Mouse (Mus musculus) megakaryocyte-erythroid progenitor cell, adult 5-6 weeks (primary cell): ENCODE results near the gene Dct. TPM values are rescaled to one million over a fixed set of nuclear protein-coding genes. Genes with fewer than 3 reads are reported as not detected.
A peak's percentile ranks its signal among the peaks of the same experiment; 100 is the strongest.

Source experiments
- ATAC-seq: replicated peaks from 2 replicates; pipeline ENCODE4 v1.8.0; 2016; ENCODE audit warnings: mild to moderate bottlenecking, inconsistent platforms; ENCODE audit not compliant: severe bottlenecking, poor library complexity, low FRiP score, low TSS enrichment
- total RNA-seq, 2 experiments: library from RNA; stranded (forward) in 1 of 2; stranded (reverse) in 1 of 2; fragments of 200-1000, 215-1000 nt in 1 of 2; fragments of >200 nt in 1 of 2; fragmentation: Nextera tagmentation in 1 of 2; gene quantifications; 2 replicates each; pipeline ENCODE4 v1.2.3; 2014 to 2017

Dct gene
- total RNA-seq, 2 experiments from 2014 or later: 0.33 TPM; not detected in 1

DNA sequence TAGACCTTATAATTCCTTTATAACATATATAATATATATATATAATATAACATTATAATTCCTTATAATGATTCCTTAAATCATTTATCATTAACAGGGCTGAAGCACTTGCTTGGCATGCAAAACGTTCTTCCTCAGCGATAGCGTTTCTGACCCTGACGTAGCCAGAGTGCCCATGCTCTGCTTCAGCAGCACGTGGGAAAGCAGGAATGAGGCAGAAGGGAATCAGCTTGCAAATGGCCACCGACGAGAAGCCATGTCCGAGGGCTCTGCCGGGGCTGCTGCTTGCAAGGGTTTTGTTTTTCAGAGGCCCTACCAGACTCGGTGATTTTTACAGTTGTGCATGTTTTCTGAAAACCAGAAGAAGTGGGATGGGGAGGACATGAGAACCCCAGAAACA, 1.6 kb downstream of the Dct start:
- ATAC-seq: no peak

DNA sequence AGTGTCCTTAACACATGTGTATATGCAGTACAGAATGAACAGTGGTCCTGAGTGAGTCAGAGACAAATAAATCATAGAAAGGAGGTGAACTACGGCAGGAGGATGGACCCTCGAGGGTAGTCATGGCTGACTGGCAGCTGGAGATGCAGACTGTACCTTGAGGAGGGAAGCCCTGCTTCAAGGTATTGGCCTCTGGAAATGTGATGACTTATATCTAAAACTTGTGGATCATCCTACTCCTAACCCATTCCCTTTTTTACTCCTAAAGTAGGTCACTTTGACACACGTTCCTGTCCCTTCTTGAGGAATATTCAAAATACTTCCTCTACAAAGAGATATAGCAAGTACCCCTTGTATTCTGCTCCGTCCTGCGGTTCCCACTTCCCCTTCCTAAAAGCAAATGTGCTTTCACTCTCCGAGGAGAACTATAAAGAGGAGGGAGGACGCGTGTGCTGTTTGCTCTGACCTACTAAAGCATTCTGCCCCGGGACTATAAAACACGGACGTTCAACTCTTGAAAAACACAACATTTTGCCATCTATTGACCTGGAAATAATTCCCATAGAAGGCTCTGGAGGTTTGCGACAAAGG, 2.3 kb downstream of the Dct start:
- ATAC-seq: no peak

DNA sequence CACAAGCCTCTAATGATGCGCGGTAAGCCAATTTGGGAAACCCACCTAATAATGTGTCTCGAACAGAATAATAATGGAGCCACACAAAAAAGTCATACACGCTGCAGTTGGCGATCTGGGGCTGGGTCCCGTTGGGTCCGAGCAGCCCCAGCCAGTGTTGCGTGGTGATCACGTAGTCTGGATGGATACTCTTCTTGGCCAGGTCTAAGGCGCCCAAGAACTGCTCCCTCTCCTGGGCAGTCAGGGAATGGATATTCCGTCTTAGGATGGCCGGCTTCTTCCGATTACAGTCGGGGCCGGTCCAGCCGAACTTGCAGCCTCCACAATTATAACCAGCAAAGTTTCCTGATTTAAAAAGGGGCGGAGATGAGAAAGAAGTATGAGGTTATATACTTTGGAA, 9.1 kb downstream of the Dct start:
- ATAC-seq: no peak

DNA sequence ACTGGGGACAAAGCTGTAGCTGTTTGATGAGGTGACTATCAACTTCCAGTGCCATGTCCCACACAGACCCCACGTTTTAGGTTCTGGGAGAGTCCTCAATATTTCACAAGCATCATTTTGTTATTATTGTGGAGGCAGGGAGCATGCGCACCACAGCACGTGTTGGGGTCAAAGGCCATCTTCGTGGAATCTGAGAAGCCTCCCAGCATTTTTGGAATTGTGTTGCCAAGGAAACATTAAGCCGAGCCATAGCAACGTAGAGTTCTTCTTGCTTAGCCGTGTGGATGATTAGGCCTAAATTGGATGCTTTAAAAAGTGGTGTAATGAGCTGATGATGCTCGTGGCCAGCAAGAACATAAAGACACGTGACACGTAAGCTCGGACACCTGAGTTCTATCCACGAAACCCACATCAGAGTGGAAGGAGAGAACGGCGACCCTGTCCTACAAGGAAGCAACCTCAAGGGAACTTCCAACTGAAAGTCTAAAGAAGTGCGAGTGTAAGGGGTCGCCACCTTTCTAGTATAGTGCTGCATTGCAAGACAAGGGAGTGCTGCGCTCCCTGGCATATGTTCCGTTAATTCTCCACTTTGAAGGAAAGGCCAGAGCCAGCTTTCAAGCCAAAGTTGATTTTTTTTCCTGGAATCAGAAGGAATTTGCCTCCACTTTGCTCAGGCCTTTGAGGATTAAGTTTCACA, 9.8 kb downstream of the Dct start:
- ATAC-seq: no peak

DNA sequence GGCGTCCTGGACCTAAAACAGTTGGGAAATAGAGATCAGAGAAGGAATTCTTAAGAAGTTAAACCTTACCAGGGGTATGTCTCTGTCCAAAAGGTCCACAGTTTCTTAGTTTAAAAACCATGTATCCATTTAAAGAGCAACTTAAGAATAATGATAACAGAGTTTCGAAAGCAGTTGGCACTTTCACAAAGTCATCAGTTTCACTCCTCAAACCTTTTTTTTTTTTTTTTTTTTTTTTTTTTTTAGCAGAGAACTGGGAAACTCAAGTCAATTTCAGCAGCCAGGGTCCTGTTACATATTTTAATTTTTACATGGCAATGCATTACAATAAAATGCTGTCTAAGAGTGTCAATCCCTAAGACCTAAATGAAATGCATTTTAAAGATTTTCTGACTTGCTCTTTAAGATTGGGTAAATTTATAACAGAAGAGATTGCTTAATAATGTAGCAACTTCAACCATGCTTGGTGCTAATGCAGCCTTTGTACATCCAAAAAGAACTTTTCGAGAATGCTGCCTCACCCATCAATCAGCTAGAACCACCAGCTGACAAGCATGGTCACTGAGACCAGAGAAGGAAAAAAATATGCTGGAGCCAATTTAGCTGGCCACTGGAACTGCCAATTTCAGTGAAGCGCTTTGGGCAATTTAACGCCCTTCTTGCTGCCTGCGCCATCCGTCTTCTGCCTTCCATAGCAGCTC, 11.3 kb downstream of the Dct start:
- ATAC-seq: no peak

DNA sequence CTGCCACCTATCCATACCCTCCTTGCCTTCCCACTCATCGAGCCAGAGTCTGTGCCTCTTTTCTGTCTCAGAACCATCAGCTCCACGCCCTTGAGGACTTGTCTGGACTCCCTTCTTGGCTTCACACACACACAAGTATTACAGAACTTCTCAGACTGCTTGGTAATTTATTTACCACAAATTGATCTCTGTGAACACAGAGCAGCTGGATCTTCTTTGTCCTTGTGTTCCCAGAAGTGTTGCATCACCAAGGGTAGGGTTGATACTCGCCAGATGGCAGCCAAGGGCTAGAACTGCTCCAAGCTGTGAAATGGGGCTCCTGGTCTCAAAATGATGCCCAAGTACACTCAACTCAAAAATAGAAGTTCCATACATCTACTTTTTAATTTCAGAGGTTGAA, 13.0 kb downstream of the Dct start:
- no peak for ATAC-seq

DNA sequence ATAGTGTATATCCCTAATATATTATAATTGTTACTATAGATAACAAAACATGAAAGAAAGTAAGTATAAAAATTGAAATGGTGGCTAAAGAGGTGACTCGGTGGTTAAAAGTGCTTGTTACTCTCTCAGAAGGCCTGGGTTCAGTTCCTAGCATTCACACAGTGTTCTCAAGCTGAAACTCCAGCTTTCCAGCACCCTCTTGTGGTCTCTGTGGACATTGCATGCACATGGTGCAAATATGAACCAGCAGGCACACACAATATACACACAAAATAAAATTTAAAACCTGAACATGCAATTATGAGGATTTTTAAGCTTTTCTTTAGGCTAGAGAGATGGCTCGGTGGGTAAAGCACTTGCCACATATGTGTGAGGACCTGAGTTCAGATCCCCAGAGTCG, 24.5 kb downstream of the Dct start:
- ATAC-seq: peak; percentile 61; the same call in 1 of the 2 replicates

DNA sequence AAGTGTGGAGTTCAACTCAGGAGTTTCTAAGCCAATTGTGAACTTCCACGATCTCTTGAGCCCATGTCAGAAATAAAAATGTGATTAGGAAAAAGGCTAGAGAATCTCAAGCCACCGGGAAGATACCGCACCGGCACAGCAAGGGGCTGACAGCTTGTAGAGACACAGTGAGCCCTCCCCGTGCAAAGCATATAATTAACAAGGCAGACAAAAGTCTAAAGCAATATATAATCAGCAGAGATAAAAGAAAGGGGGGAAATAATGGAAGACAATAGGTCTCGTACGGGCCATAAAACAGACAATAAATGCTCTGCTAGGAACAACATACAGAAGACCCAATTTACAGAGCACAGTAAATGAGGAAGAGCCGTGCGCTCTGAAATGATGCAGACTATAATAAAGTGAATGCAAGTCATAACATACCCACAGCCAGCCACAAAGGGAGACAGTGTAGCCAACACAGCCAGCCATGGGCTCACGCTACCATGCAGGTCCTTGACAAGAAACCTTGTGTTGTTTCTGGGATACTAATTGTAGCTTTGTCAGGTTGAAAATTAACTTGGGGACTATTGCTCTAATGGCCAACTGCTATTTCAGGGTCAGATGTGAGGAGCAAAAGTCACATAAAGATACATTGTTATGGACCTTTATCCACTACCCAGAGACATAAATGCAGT, 30.0 kb downstream of the Dct start:
- ATAC-seq: no peak

DNA sequence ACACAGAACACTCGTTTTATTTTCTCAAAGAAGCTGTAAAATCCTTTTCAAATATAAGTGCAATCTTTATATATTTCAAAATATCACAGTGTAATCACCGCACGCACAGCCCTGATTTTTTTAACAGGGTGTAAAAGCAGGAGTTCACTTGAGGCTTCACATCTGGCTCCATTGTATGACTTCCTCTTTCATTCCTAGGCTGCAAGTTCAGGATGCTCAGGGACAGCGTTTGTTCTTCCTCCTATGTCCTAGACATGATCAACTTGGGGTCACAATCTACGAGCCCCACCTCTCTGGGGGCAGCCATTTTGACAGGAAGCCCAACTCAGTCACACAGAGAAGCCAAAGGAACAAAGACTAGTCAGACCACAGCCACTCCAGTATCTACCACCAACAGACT, 32.7 kb downstream of the Dct start:
- 0 out of 2 replicates have a peak, but pooled peaks have one; percentile 4 for ATAC-seq

DNA sequence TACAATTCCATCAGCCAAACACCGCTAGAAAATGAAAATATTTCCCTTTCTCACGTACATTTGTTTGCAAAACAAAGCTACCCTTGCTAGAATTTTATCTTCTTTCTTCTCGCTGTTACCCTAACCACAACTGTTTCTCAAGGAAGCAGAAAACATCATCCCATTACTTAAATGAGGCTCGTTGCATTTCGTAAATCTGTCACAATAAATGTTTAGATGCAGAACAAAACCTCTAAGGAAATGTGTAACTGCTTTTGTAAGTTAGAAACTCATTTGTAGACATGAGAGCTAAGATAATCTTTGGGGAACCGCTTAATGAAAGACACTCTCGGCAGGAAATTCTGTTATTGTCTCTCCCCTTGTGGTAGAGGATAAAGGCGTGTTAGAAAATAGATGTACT, 38.8 kb downstream of the Dct start:
- no peak for ATAC-seq

DNA sequence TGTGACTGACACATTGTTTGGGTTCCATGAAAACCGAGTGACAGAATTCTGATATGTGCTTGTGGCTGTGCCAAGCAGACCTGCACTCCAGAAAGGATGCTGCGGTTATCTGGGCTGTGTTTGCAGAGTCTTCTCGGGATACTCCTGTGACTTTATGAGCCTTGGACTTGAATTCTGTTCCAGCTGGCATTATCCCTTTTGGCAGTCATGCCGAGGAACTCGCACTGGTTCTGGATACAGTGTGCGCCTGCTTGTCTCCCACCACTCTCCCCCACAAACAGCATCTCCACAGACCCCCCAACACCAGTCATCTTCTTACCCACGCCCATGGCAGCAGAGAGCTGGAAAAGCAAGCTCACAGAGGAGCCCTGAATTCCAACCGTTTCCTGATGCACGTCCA, 42.5 kb downstream of the Dct start:
- ATAC-seq: no peak

DNA sequence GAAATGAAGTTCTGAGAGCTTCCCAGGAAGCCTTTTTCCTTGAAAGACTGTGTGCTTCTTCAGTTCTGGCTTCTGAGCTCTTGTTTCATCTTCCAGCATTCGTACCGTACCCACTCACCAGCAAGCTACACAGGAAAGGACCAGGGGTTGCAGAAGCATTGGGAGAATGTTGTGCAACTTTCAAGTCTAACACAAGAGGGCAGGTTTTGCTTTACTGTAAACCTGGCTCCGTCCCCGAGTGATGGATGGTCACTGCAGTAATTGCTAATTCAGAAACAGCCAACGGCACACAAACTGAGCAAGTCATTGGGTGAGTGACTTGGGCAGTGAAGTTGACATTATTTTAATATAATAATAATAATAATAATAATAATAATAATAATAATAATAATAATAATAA, 46.3 kb downstream of the Dct start:
- ATAC-seq: peak; percentile 77

DNA sequence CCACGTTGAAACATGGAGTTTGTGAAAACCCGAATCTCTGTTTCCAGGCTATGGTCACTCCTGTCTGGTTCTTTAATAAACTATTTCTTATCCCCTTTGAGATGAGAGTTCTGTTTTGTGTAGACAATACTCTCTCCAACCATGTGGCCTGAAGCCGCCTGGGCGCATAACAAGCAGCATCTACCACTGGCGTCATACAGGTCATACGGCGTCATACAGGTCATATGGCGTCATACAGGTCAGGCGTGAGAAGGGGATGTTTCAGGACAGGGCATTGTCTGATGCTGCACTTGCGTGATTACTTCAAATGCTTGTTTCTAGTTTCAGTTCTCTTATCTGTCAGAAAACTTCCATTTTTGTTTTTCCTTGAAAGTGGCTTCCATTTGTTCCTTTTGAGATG, 47.6 kb downstream of the Dct start:
- ATAC-seq: no peak

DNA sequence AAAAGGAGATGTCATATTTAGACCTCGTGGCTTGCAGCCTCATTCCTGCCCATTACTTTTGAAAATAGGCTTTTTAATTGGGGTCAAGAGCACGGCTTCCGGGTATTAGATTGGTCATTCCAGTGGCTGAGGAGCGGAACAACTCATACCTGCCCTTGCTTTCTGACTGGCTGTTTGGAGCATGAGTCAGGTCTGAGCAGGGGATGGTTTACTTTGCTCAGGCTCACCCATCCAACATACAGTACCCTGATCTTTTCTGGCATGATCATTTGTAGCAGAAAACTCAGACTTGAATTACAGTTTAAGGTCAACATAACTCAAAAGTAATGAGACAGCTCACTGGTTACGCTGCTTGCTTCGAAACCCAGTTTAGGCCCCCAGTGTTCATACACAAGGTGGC, 58.2 kb downstream of the Dct start:
- no peak for ATAC-seq

DNA sequence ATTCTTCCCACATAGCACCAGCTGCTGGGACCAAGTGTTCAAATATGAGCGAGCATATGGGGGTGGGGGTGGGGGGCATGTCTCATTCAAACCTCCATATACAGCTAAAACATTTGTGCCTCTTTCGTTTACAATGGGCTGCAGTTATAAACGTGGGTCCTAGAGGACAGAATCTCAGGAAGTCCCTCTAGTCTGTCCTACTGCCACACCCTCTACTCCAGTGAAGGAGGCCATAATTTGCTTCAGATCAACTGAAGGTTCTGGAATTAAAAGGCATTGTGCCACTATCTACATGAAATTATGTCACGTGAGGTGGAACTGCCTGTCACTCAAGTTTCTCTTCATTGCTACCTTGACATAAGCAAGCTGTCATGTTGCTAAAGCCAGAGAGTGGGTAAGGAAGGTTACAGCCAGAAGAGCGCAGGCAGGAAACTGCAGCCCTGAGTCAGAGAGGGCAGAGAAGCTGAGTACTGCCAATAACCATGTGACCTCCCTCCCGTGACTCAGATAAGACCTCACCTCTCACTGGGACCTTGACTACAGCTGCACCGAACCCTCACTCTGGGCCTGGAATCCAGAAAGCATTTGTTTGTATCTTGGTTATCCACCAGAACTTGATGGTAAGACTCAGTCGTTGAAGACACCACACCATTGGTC, 59.3 kb downstream of the Dct start:
- ATAC-seq: no peak

DNA sequence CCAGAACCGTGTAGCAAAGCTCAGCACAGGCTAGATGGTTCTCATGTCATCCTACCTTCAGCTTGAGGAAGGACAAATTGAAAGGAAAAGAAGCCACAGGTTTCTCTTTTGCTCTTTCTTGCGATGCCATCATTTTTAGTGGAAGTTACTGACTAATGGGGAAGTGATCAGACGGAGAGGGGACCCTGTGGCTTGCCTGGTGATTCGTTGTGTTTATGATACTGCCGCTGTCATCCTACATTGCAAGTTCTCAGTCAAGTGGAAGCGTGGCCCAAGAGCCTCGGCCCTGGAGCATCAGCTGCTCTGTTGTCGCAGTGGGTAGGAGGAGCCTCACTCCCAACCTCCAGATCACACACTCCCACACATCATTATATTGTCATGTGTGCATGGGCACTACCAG, 61.8 kb downstream of the Dct start:
- ATAC-seq: no peak

DNA sequence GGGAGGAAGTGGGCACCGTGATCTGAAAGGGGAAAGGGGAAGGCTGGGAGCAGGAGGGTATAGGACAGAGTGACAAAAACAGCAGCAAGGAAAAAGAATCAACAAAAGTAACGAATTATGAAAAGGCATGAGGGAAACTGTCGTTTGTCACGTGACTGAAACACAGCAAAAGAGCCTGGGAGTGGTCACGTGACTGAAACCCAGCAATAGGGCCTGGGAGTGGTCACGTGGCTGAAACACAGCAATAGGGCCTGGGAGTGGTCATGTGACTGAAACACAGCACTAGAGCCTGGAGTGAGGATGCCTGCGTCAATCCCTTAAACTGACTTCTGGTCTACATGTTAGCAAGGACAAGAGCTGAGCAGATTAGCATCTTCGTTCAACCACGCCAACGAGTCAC, 63.6 kb downstream of the Dct start:
- ATAC-seq: no peak

DNA sequence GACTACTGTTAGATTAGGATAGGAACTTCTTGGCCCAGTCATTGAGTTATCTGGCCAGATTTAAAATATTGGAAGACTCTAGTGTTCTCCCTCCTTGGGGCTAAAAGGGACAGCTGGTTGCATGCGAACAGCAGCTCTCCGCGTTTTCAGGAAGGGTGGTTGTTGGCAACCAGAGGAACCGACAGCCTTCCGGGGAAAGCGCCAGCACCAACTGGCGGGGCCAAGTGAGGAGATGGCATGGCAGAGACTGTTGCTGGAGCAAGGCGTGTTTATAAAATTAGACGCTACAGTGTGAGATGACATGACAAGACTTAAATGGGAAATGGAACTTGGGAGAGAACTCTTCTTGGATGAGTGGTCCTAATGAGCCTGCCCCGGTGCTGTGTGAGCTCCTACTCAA, 70.5 kb downstream of the Dct start:
- ATAC-seq: no peak

DNA sequence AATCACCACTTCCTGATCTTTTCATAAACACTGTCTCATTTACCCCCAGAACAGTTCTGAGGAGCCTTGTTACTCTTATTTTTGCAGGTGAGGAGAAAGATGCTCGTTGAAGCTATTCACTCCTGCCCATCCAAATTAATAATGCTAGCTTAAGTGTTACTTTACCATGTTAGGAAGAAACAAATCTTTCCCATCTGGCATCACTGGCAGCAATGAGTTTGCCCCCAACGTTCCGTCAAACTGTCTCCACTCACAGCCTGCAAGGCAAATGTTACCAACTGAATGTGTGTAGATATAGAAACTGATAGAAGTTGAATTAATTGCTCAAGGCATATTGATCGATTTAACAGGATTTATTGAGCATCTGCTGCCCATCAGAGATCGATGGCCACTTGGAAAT, 79.5 kb downstream of the Dct start:
- no peak for ATAC-seq
